Mouse (Mus musculus) CH12.LX (cell line): ENCODE measurements around the gene Sugt1.

Experiments used
- CTCF ChIP-seq, 2 experiments: IDR thresholded peaks in 1 of 2; conservative IDR thresholded peaks in 1 of 2; 2 replicates each; pipeline ENCODE4 v1.5.1; 2011 to 2012; ENCODE audit warnings: low read depth in 2 of 2, low read length in 2 of 2, improper control_type of control experiment in 1 of 2, inconsistent platforms in 1 of 2, mild to moderate bottlenecking in 1 of 2, moderate library complexity in 1 of 2
- MAZ ChIP-seq: IDR thresholded peaks from 2 replicates; pipeline ENCODE4 v1.6.1; 2012; ENCODE audit warnings: low read depth, mild to moderate bottlenecking, inconsistent platforms, low read length, improper control_type of control experiment, moderate library complexity
- POLR2A ChIP-seq: IDR thresholded peaks from 2 replicates; pipeline ENCODE4 v1.6.1; 2011; ENCODE audit warnings: low read depth, mild to moderate bottlenecking, improper control_type of control experiment, low read length
- ZMIZ1 ChIP-seq: IDR thresholded peaks from 2 replicates; pipeline ENCODE4 v1.6.1; 2012; ENCODE audit warnings: low read depth, mild to moderate bottlenecking, inconsistent platforms, low read length, improper control_type of control experiment

GRCm38 (mm10) chr14:79680652-79681051 lies 93.2 kb downstream of the Sugt1 start:
- no peak for TF ChIP-seq CTCF (conservative IDR thresholded peaks at IDR 0.05 in 1 of 2, IDR thresholded peaks at IDR 0.05 in 1 of 2; ENCODE audit: low read depth in 2 of 2, low read length in 2 of 2)
- TF ChIP-seq MAZ, result no peak
- no peak for TF ChIP-seq POLR2A
- TF ChIP-seq ZMIZ1, result no peak
